Mouse (Mus musculus) CH12.LX (cell line): ENCODE data around the gene Vgll2.

ENCODE experiments used
- CTCF ChIP-seq, 2 experiments: IDR thresholded peaks in 1 of 2; conservative IDR thresholded peaks in 1 of 2; 2 replicates each; pipeline ENCODE4 v1.5.1; 2011 to 2012; ENCODE audit warnings: low read depth in 2 of 2, low read length in 2 of 2, improper control_type of control experiment in 1 of 2, inconsistent platforms in 1 of 2, mild to moderate bottlenecking in 1 of 2, moderate library complexity in 1 of 2
- EP300 ChIP-seq: IDR thresholded peaks from 2 replicates; pipeline ENCODE4 v1.6.1; 2011; ENCODE audit warnings: low read length, improper control_type of control experiment
- GABPA ChIP-seq: IDR thresholded peaks from 2 replicates; pipeline ENCODE4 v1.6.1; 2012; ENCODE audit warnings: low read depth, low read length, improper control_type of control experiment, inconsistent platforms; ENCODE audit not compliant: insufficient replicate concordance
- HCFC1 ChIP-seq: IDR thresholded peaks from 2 replicates; pipeline ENCODE4 v1.6.1; 2012; ENCODE audit warnings: low read depth, mild to moderate bottlenecking, inconsistent platforms, low read length, improper control_type of control experiment
- IRF4 ChIP-seq: IDR thresholded peaks from 2 replicates; pipeline ENCODE4 v1.6.1; 2014; ENCODE audit warnings: low read depth, mild to moderate bottlenecking, inconsistent platforms, low read length, improper control_type of control experiment
- NELFE ChIP-seq: IDR thresholded peaks from 2 replicates; pipeline ENCODE4 v1.6.1; 2011; ENCODE audit warnings: low read depth, low read length, improper control_type of control experiment
- NRF1 ChIP-seq: IDR thresholded peaks from 2 replicates; pipeline ENCODE4 v1.6.1; 2014; ENCODE audit warnings: low read depth, mild to moderate bottlenecking, inconsistent platforms, low read length, improper control_type of control experiment, moderate library complexity
- POLR2A ChIP-seq: IDR thresholded peaks from 2 replicates; pipeline ENCODE4 v1.6.1; 2011; ENCODE audit warnings: low read depth, mild to moderate bottlenecking, improper control_type of control experiment, low read length
- POLR2AphosphoS2 ChIP-seq: IDR thresholded peaks from 2 replicates; pipeline ENCODE4 v1.6.1; 2011; ENCODE audit warnings: low read depth, low read length, improper control_type of control experiment
- ZKSCAN1 ChIP-seq: IDR thresholded peaks from 2 replicates; pipeline ENCODE4 v1.6.1; 2012; ENCODE audit warnings: low read depth, inconsistent platforms, low read length, improper control_type of control experiment, borderline replicate concordance
- ZNF384 ChIP-seq: IDR thresholded peaks from 2 replicates; pipeline ENCODE4 v1.6.1; 2012; ENCODE audit warnings: low read depth, low read length, improper control_type of control experiment, inconsistent platforms

DNA sequence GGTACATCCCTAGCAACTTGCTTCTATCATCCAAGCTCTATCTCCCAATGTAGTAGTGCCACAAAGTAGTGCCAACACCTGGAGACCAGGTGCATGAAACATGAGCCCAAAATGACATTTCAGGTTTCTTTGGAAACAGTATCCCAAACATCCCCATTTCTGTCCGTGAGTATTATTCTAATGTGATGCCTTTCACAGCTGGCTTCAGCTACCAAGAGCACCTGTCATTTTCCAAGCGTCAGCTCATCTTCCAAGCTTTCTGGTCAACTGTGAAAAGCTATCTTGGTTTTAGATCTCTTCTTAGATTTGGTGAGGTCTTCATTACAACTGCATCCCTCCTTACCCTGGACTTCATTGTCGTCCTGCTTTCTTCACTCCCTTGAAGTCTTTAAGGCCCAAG, 46.7 kb upstream of the Vgll2 start:
- TF ChIP-seq POLR2A: no peak
- no peak for TF ChIP-seq CTCF (conservative IDR thresholded peaks at IDR 0.05 in 1 of 2, IDR thresholded peaks at IDR 0.05 in 1 of 2; ENCODE audit: low read depth in 2 of 2, low read length in 2 of 2)
- no peak for TF ChIP-seq NELFE
- no peak for TF ChIP-seq ZKSCAN1
- TF ChIP-seq POLR2AphosphoS2: no peak
- TF ChIP-seq NRF1: no peak
- TF ChIP-seq IRF4: no peak
- no peak for TF ChIP-seq EP300
- TF ChIP-seq ZNF384: no peak
- no peak for TF ChIP-seq GABPA
- no peak for TF ChIP-seq HCFC1
